Mouse (Mus musculus): ENCODE data around the gene Lmo4. TPM values are rescaled to one million over a fixed set of nuclear protein-coding genes. Genes with fewer than 3 reads are reported as not detected.

Gene Lmo4
- 80.8 and 85.6 TPM in 2 replicates for polyA plus RNA-seq (2015; fragmentation: Nextera tagmentation; extraction: Ambion mirVana)

GRCm38 (mm10) chr3:144204413-144205311, at the start of gene Lmo4:
Gene Lmo4, minus strand, starts transcription at chr3:144205220.

